ENCODE assay signal across 28 mouse cellular contexts in the genomic region with DNA sequence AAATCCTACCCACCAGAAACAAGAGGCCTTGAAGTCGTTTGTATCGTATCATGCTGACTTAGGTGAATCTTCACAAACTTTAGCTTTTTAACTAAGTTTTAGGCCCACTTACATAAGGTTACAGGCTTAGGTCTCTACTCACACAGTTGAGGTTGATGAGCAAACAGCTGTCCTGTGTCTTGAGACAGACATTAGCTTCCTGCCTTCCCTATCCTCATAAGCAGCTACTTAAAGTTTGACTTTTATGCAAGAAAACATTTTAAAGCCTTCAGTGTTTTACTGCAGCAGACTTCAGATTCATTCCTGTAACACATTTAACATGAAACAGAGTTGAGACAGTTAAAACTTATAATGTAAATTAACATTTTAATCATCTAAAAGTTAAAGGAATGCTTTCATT. TPM values are rescaled to one million over a fixed set of nuclear protein-coding genes. Genes with fewer than 3 reads are reported as not detected.
A peak's percentile ranks its signal among the peaks of the same experiment; 100 is the strongest.
DNase-seq lines count a peak whose midpoint lies in the region; ATAC-seq and TF ChIP-seq lines count a peak whose summit lies in the region.
"Had no signal": no experiment of that assay in that cellular context is flagged by ENCODE, and none has a peak within 500 bp of the region (broad histone marks: within the 10 kb centered on the region; RNA-seq: fewer than 3 reads in every experiment).

No protein-coding gene starts in this region.

- 0 out of 2 replicates have a peak overlapping the region, but pooled peaks have one; percentile 14 for H3K27ac ChIP-seq in kidney, embryonic 15.5 days
- H3K27ac ChIP-seq in lung, embryonic 14.5 days (ENCODE audit: low read depth): peak overlapping the region; percentile 2; the same call in 1 of the 2 replicates
- peak overlapping the region; percentile 70 for H3K27ac ChIP-seq in liver, embryonic 14.5 days
- no peak overlapping the region for H3K27ac ChIP-seq in midbrain, embryonic 14.5 days (replicated peaks; ENCODE audit: low read depth, low read length)
- H3K27ac ChIP-seq: embryonic facial prominence, embryonic 13.5 days; forebrain, embryonic 10.5 days; forebrain, embryonic 15.5 days; hindbrain, embryonic 12.5 days; hindbrain, postnatal 0 days; intestine, embryonic 15.5 days; neural tube, embryonic 13.5 days; stomach, embryonic 15.5 days had no signal

- no peak for DNase-seq in kidney, adult 11 months
- peak; percentile 72 for DNase-seq in lung, embryonic 14.5 days
- no peak for DNase-seq in lung, postnatal 14 days
- peak; percentile 17 for DNase-seq in 416B (ENCODE audit: low read depth)
- DNase-seq in liver, embryonic 14.5 days (ENCODE audit: low read depth in 3 of 3, low spot score in 3 of 3): peak in 1 of 3 experiments; percentile 29
- DNase-seq in midbrain, embryonic 14.5 days: no peak
- no peak for DNase-seq in right cerebral cortex, postnatal 36 days (ENCODE audit: low spot score in 2 of 2)
- DNase-seq: adrenal gland, postnatal 10 days; cerebellum, adult 11-12 months; cerebellum, postnatal 10 days; gastrocnemius, postnatal 36 days; heart, adult 18-20 months; heart, postnatal 36 days; kidney, adult 8-10 months; layer of hippocampus, adult 9-11 months had no signal

- peaks cover 2% of the 10 kb centered on the region; the same call in 1 of the 2 replicates for H3K36me3 ChIP-seq in kidney, embryonic 15.5 days
- 0 out of 2 replicates have a peak, but pooled peaks cover 7% of the 10 kb centered on the region for H3K36me3 ChIP-seq in lung, embryonic 14.5 days (ENCODE audit: insufficient read depth)
- H3K36me3 ChIP-seq in liver, embryonic 14.5 days (replicated peaks; ENCODE audit: control insufficient read depth, insufficient read depth, low read depth): no peaks in the 10 kb centered on the region
- no peaks in the 10 kb centered on the region for H3K36me3 ChIP-seq in midbrain, embryonic 14.5 days (ENCODE audit: control insufficient read depth, insufficient read depth, low read length)
- H3K36me3 ChIP-seq: embryonic facial prominence, embryonic 13.5 days; forebrain, embryonic 15.5 days; hindbrain, embryonic 12.5 days; intestine, embryonic 15.5 days; neural tube, embryonic 13.5 days; stomach, embryonic 15.5 days had no signal

- no peaks in the 10 kb centered on the region for H3K9me3 ChIP-seq in kidney, embryonic 15.5 days (replicated peaks)
- no peaks in the 10 kb centered on the region for H3K9me3 ChIP-seq in lung, embryonic 14.5 days (ENCODE audit: low read depth, low read length)
- H3K9me3 ChIP-seq in liver, embryonic 14.5 days (ENCODE audit: control insufficient read depth, low read length): no peaks in the 10 kb centered on the region
- no peaks in the 10 kb centered on the region for H3K9me3 ChIP-seq in midbrain, embryonic 14.5 days (ENCODE audit: control insufficient read depth, low read length)
- H3K9me3 ChIP-seq: embryonic facial prominence, embryonic 13.5 days; forebrain, embryonic 10.5 days; forebrain, embryonic 15.5 days; G1E; hindbrain, embryonic 12.5 days; intestine, embryonic 15.5 days; neural tube, embryonic 13.5 days; stomach, embryonic 15.5 days had no signal

- H3K4me1 ChIP-seq in kidney, embryonic 15.5 days: 0 out of 2 replicates have a peak, but pooled peaks cover 2% of the 10 kb centered on the region
- H3K4me1 ChIP-seq in lung, embryonic 14.5 days (ENCODE audit: insufficient read depth): peaks cover 6% of the 10 kb centered on the region; the same call in 1 of the 2 replicates
- peaks cover 55 to 63% of the 10 kb centered on the region in 2 experiments for H3K4me1 ChIP-seq in liver, embryonic 14.5 days (replicated peaks; ENCODE audit: control insufficient read depth in 2 of 2, insufficient read depth in 2 of 2, low read length in 1 of 2)
- H3K4me1 ChIP-seq in midbrain, embryonic 14.5 days (ENCODE audit: control insufficient read depth, insufficient read depth, low read length): no peaks in the 10 kb centered on the region
- H3K4me1 ChIP-seq: embryonic facial prominence, embryonic 13.5 days; forebrain, embryonic 10.5 days; forebrain, embryonic 15.5 days; hindbrain, embryonic 12.5 days; neural tube, embryonic 13.5 days had no signal

- TF ChIP-seq CTCF in lung, embryonic 14.5 days (IDR thresholded peaks at IDR 0.05; ENCODE audit: low read depth): no peak
- no peak for TF ChIP-seq CTCF in liver, embryonic 14.5 days (IDR thresholded peaks at IDR 0.05; ENCODE audit: low read depth)

- no peak for TF ChIP-seq EP300 in liver, embryonic 14.5 days (IDR thresholded peaks at IDR 0.05; ENCODE audit: low read depth)

- no peaks in the 10 kb centered on the region for H3K27me3 ChIP-seq in kidney, embryonic 15.5 days
- no peaks in the 10 kb centered on the region for H3K27me3 ChIP-seq in lung, embryonic 14.5 days (ENCODE audit: insufficient read depth, low read length)
- no peaks in the 10 kb centered on the region for H3K27me3 ChIP-seq in liver, embryonic 14.5 days (ENCODE audit: control insufficient read depth, insufficient read depth, low read length)
- no peaks in the 10 kb centered on the region for H3K27me3 ChIP-seq in midbrain, embryonic 14.5 days (ENCODE audit: control insufficient read depth, insufficient read depth, low read length)
- H3K27me3 ChIP-seq: embryonic facial prominence, embryonic 13.5 days; forebrain, embryonic 15.5 days; hindbrain, embryonic 12.5 days; intestine, embryonic 15.5 days; neural tube, embryonic 13.5 days; Patski; stomach, embryonic 15.5 days had no signal

- no peak overlapping the region for H3K4me2 ChIP-seq in kidney, embryonic 15.5 days
- no peak overlapping the region for H3K4me2 ChIP-seq in lung, embryonic 14.5 days
- no peak overlapping the region for H3K4me2 ChIP-seq in liver, embryonic 14.5 days (ENCODE audit: low read depth)
- no peak overlapping the region for H3K4me2 ChIP-seq in midbrain, embryonic 14.5 days (ENCODE audit: low read length)
- H3K4me2 ChIP-seq: embryonic facial prominence, embryonic 13.5 days; forebrain, embryonic 15.5 days; heart, embryonic 11.5 days; hindbrain, embryonic 12.5 days; intestine, embryonic 15.5 days; midbrain, embryonic 11.5 days; neural tube, embryonic 13.5 days; stomach, embryonic 15.5 days had no signal

- WGBS in kidney, embryonic 15.5 days: 71% methylated on average over 2 of the region's 2 CpGs
- 41% methylated on average over 2 of the region's 2 CpGs for WGBS in lung, embryonic 14.5 days
- 59% methylated on average over 2 of the region's 2 CpGs for WGBS in liver, embryonic 14.5 days (ENCODE audit: insufficient replicate concordance)
- 92% methylated on average over 2 of the region's 2 CpGs for WGBS in midbrain, embryonic 14.5 days

- no peak overlapping the region for H3K4me3 ChIP-seq in kidney, embryonic 15.5 days (replicated peaks)
- no peak overlapping the region for H3K4me3 ChIP-seq in lung, embryonic 14.5 days (ENCODE audit: low read depth, low read length)
- H3K4me3 ChIP-seq in liver, embryonic 14.5 days (ENCODE audit: insufficient read depth in 1 of 2, low read depth in 2 of 2, low read length in 2 of 2): no peak overlapping the region
- no peak overlapping the region for H3K4me3 ChIP-seq in midbrain, embryonic 14.5 days (replicated peaks; ENCODE audit: low read depth, low read length)
- H3K4me3 ChIP-seq: embryonic facial prominence, embryonic 13.5 days; forebrain, embryonic 10.5 days; forebrain, embryonic 15.5 days; hindbrain, embryonic 12.5 days; intestine, embryonic 15.5 days; neural tube, embryonic 13.5 days; stomach, embryonic 15.5 days had no signal

- no peak for ATAC-seq in kidney, embryonic 15.5 days (replicated peaks; ENCODE audit: low FRiP score)
- peak; percentile 77 for ATAC-seq in lung, embryonic 14.5 days (ENCODE audit: insufficient read depth)
- no peak for ATAC-seq in liver, embryonic 14.5 days (ENCODE audit: insufficient read depth)
- no peak for ATAC-seq in midbrain, embryonic 14.5 days (ENCODE audit: low FRiP score, low TSS enrichment)
- ATAC-seq: forebrain, embryonic 15.5 days; hindbrain, postnatal 0 days; intestine, embryonic 15.5 days had no signal

- H3K9ac ChIP-seq in kidney, embryonic 15.5 days: no peak overlapping the region
- no peak overlapping the region for H3K9ac ChIP-seq in lung, embryonic 14.5 days
- H3K9ac ChIP-seq in liver, embryonic 14.5 days (replicated peaks): peak overlapping the region; percentile 15; the same call in 1 of the 2 replicates
- H3K9ac ChIP-seq in midbrain, embryonic 14.5 days (replicated peaks; ENCODE audit: low read length): no peak overlapping the region
- H3K9ac ChIP-seq: embryonic facial prominence, embryonic 13.5 days; forebrain, embryonic 15.5 days; hindbrain, embryonic 12.5 days; intestine, embryonic 15.5 days; neural tube, embryonic 13.5 days; stomach, embryonic 15.5 days had no signal

RNA-seq across cellular contexts. Expression of a gene that starts 37.0 kb away (rescaled TPM):
- 169 and 181 TPM in 2 replicates for polyA plus RNA-seq in kidney, embryonic 15.5 days (2015; fragmentation: Nextera tagmentation; extraction: Ambion mirVana)
- 148 and 160 TPM in 2 replicates for polyA plus RNA-seq in lung, embryonic 14.5 days (2014; fragmentation: Nextera tagmentation; extraction: Ambion mirVana)
- polyA plus RNA-seq in liver, embryonic 14.5 days (2012; rRNA removed): 46.6 and 75.5 TPM in 2 replicates
- 125 and 137 TPM in 2 replicates for polyA plus RNA-seq in liver, embryonic 14.5 days (2014; fragmentation: Nextera tagmentation; extraction: Ambion mirVana)
- polyA plus RNA-seq in midbrain, embryonic 14.5 days (2014; fragmentation: Nextera tagmentation; extraction: Ambion mirVana): 180 and 206 TPM in 2 replicates

RNA-seq across cellular contexts. Expression of a gene that starts 46.2 kb away (rescaled TPM):
- 8.9 and 11.3 TPM in 2 replicates for polyA plus RNA-seq in kidney, embryonic 15.5 days (2015; fragmentation: Nextera tagmentation; extraction: Ambion mirVana)
- 10.7 and 12.0 TPM in 2 replicates for polyA plus RNA-seq in lung, embryonic 14.5 days (2014; fragmentation: Nextera tagmentation; extraction: Ambion mirVana)
- polyA plus RNA-seq in liver, embryonic 14.5 days (2012; rRNA removed): 23.5 and 28.8 TPM in 2 replicates
- polyA plus RNA-seq in liver, embryonic 14.5 days (2014; fragmentation: Nextera tagmentation; extraction: Ambion mirVana): 34.6 and 36.5 TPM in 2 replicates
- 6.0 and 9.0 TPM in 2 replicates for polyA plus RNA-seq in midbrain, embryonic 14.5 days (2014; fragmentation: Nextera tagmentation; extraction: Ambion mirVana)

Comparison
In these comparisons a context has a peak if more than half of its experiments do, and no peak if none do; other contexts are left out.
1. DNase-seq: peak in lung, embryonic 14.5 days (single experiment) and 416B (single experiment); none in kidney, adult 11 months (single experiment), lung, postnatal 14 days (single experiment), midbrain, embryonic 14.5 days (single experiment) and right cerebral cortex, postnatal 36 days (0 of 2).